Mouse (Mus musculus) CH12.LX (cell line): Measurements from ENCODE around the gene Plvap. TPM values are rescaled to one million over a fixed set of nuclear protein-coding genes. Genes with fewer than 3 reads are reported as not detected.

Source experiments
- DNase-seq: peaks from one replicate; pipeline ENCODE4 v3.0.0-alpha.2; 2013; ENCODE audit errors: extremely low read depth
- H3K27ac ChIP-seq: 2 replicates; pipeline ENCODE4 v1.5.1; 2012; ENCODE audit warnings: low read depth, mild to moderate bottlenecking, control low read depth, moderate library complexity; ENCODE audit not compliant: insufficient read depth
- H3K27me3 ChIP-seq: replicated peaks from 2 replicates; pipeline ENCODE3; 2012; ENCODE audit warnings: inconsistent platforms
- H3K36me3 ChIP-seq, 2 experiments: replicated peaks in 1 of 2; 2 replicates each; pipeline versions ENCODE3 to v1.6.1; 2012; ENCODE audit warnings: inconsistent platforms in 1 of 2, low read length in 1 of 2, mild to moderate bottlenecking in 1 of 2, mixed read lengths in 1 of 2, moderate library complexity in 1 of 2; ENCODE audit not compliant: control insufficient read depth in 1 of 2, insufficient read depth in 1 of 2
- H3K4me1 ChIP-seq, 2 experiments: 2 replicates each; pipeline ENCODE4 v1.6.1; 2012; ENCODE audit warnings: inconsistent platforms in 1 of 2, moderate library complexity in 1 of 2; ENCODE audit not compliant: insufficient read depth in 2 of 2, control insufficient read depth in 1 of 2
- H3K4me2 ChIP-seq: 2 replicates; pipeline ENCODE4 v1.6.1; 2012; ENCODE audit warnings: low read depth, mild to moderate bottlenecking, control low read depth; ENCODE audit not compliant: poor library complexity, insufficient read depth, severe bottlenecking
- H3K4me3 ChIP-seq, 3 experiments: fragments of 150-350 bp in 1 of 3; sonication (generic) in 1 of 3; replicated peaks in 1 of 3; 2 replicates each; pipeline versions ENCODE3 to v1.5.1; 2011 to 2012; ENCODE audit warnings: low read depth in 2 of 3, low read length in 2 of 3, mild to moderate bottlenecking in 2 of 3, moderate library complexity in 2 of 3, control low read depth in 1 of 3, improper control_type of control experiment in 1 of 3, inconsistent platforms in 1 of 3, mixed read lengths in 1 of 3; ENCODE audit not compliant: poor library complexity in 1 of 3
- H3K79me2 ChIP-seq: replicated peaks from 2 replicates; pipeline ENCODE4 v1.6.1; 2012; ENCODE audit warnings: mild to moderate bottlenecking, moderate library complexity; ENCODE audit not compliant: control insufficient read depth, poor library complexity, insufficient read depth, severe bottlenecking; ENCODE audit errors: extremely low read depth
- H3K9ac ChIP-seq: 2 replicates; pipeline ENCODE4 v1.6.1; 2012; ENCODE audit warnings: low read depth, mild to moderate bottlenecking, control low read depth, moderate library complexity; ENCODE audit not compliant: insufficient read depth
- H3K9me3 ChIP-seq: replicated peaks from 2 replicates; pipeline ENCODE3; 2012; ENCODE audit warnings: low read length, inconsistent platforms, mixed read lengths
- BHLHE40 ChIP-seq: IDR thresholded peaks from 2 replicates; pipeline ENCODE4 v1.6.1; 2011; ENCODE audit warnings: mild to moderate bottlenecking, low read depth, low read length, improper control_type of control experiment
- E2F4 ChIP-seq: IDR thresholded peaks from 2 replicates; pipeline ENCODE4 v1.6.1; 2011; ENCODE audit warnings: low read depth, low read length, improper control_type of control experiment; ENCODE audit not compliant: insufficient replicate concordance
- EP300 ChIP-seq: IDR thresholded peaks from 2 replicates; pipeline ENCODE4 v1.6.1; 2011; ENCODE audit warnings: low read length, improper control_type of control experiment
- ETS1 ChIP-seq: conservative IDR thresholded peaks from 2 replicates; pipeline ENCODE4 v1.6.1; 2012; ENCODE audit warnings: low read depth, mild to moderate bottlenecking, inconsistent platforms, low read length, improper control_type of control experiment, moderate library complexity
- GABPA ChIP-seq: IDR thresholded peaks from 2 replicates; pipeline ENCODE4 v1.6.1; 2012; ENCODE audit warnings: low read depth, low read length, improper control_type of control experiment, inconsistent platforms; ENCODE audit not compliant: insufficient replicate concordance
- HCFC1 ChIP-seq: IDR thresholded peaks from 2 replicates; pipeline ENCODE4 v1.6.1; 2012; ENCODE audit warnings: low read depth, mild to moderate bottlenecking, inconsistent platforms, low read length, improper control_type of control experiment
- JUN ChIP-seq: IDR thresholded peaks from 2 replicates; pipeline ENCODE4 v1.6.1; 2011; ENCODE audit warnings: low read depth, mild to moderate bottlenecking, low read length, improper control_type of control experiment, moderate library complexity; ENCODE audit not compliant: insufficient read depth
- JUND ChIP-seq: conservative IDR thresholded peaks from 2 replicates; pipeline ENCODE4 v1.6.1; 2011; ENCODE audit warnings: low read depth, low read length, improper control_type of control experiment
- MAFK ChIP-seq: IDR thresholded peaks from 2 replicates; pipeline ENCODE4 v1.6.1; 2011; ENCODE audit warnings: low read length, improper control_type of control experiment; ENCODE audit not compliant: insufficient replicate concordance
- MAX ChIP-seq: IDR thresholded peaks from 2 replicates; pipeline ENCODE4 v1.6.1; 2011; ENCODE audit warnings: low read length, improper control_type of control experiment
- MAZ ChIP-seq: IDR thresholded peaks from 2 replicates; pipeline ENCODE4 v1.6.1; 2012; ENCODE audit warnings: low read depth, mild to moderate bottlenecking, inconsistent platforms, low read length, improper control_type of control experiment, moderate library complexity
- MEF2A ChIP-seq: IDR thresholded peaks from 2 replicates; pipeline ENCODE4 v1.6.1; 2014; ENCODE audit warnings: low read depth, mild to moderate bottlenecking, inconsistent platforms, low read length, improper control_type of control experiment, borderline replicate concordance
- NELFE ChIP-seq: IDR thresholded peaks from 2 replicates; pipeline ENCODE4 v1.6.1; 2011; ENCODE audit warnings: low read depth, low read length, improper control_type of control experiment
- RCOR1 ChIP-seq: conservative IDR thresholded peaks from 2 replicates; pipeline ENCODE4 v1.6.1; 2012; ENCODE audit warnings: low read depth, mild to moderate bottlenecking, inconsistent platforms, low read length, improper control_type of control experiment
- SIN3A ChIP-seq: IDR thresholded peaks from 2 replicates; pipeline ENCODE4 v1.6.1; 2012; ENCODE audit warnings: low read length, improper control_type of control experiment, inconsistent platforms
- SMC3 ChIP-seq: IDR thresholded peaks from 2 replicates; pipeline ENCODE4 v1.6.1; 2011; ENCODE audit warnings: low read depth, low read length, improper control_type of control experiment
- TCF12 ChIP-seq: IDR thresholded peaks from 2 replicates; pipeline ENCODE4 v1.6.1; 2014; ENCODE audit warnings: low read depth, mild to moderate bottlenecking, inconsistent platforms, low read length, improper control_type of control experiment
- USF1 ChIP-seq: IDR thresholded peaks from 2 replicates; pipeline ENCODE4 v1.6.1; 2014; ENCODE audit warnings: low read depth, mild to moderate bottlenecking, inconsistent platforms, low read length, improper control_type of control experiment
- ZC3H11A ChIP-seq: IDR thresholded peaks from 2 replicates; pipeline ENCODE4 v1.6.1; 2012; ENCODE audit warnings: low read depth, mild to moderate bottlenecking, inconsistent platforms, low read length, improper control_type of control experiment
- ZKSCAN1 ChIP-seq: IDR thresholded peaks from 2 replicates; pipeline ENCODE4 v1.6.1; 2012; ENCODE audit warnings: low read depth, inconsistent platforms, low read length, improper control_type of control experiment, borderline replicate concordance
- ZNF384 ChIP-seq: IDR thresholded peaks from 2 replicates; pipeline ENCODE4 v1.6.1; 2012; ENCODE audit warnings: low read depth, low read length, improper control_type of control experiment, inconsistent platforms
- dilution Hi-C: fragments of 300-500 bp; cut with MboI; formaldehyde crosslinking; loops from 2 replicates; pipeline ENCODE4 v1.14.3; 2020; ENCODE audit warnings: low sequenced_read_pairs; ENCODE audit not compliant: extremely low pct_unique_long_range_greater_than_20kb, extremely low pct_ligation_motif_present
- in situ Hi-C: fragments of 300-500 bp; cut with MboI; formaldehyde crosslinking; loops from 3 replicates; pipeline ENCODE4 v1.14.3; 2019; ENCODE audit warnings: low sequenced_read_pairs, low pct_ligation_motif_present, low pct_unique_long_range_greater_than_20kb, mixed read lengths
- polyA plus RNA-seq: library from polyadenylated mRNA; unstranded; fragments of >175 nt; gene quantifications from 2 replicates; pipeline ENCODE4 v1.2.1, GENCODE M21; 2012; ENCODE audit warnings: low read depth; ENCODE audit not compliant: insufficient read length
- total RNA-seq, 2 experiments: library from RNA; depleted of rRNA; stranded (reverse); fragments of 300-350 nt in 1 of 2; fragments of >200 nt in 1 of 2; gene quantifications; 2 replicates each; pipeline ENCODE4 v1.2.3; 2012 to 2014

Plvap gene
- total and polyA plus RNA-seq, 3 experiments = 0.04 to 0.27 TPM; not detected in 1

DNA sequence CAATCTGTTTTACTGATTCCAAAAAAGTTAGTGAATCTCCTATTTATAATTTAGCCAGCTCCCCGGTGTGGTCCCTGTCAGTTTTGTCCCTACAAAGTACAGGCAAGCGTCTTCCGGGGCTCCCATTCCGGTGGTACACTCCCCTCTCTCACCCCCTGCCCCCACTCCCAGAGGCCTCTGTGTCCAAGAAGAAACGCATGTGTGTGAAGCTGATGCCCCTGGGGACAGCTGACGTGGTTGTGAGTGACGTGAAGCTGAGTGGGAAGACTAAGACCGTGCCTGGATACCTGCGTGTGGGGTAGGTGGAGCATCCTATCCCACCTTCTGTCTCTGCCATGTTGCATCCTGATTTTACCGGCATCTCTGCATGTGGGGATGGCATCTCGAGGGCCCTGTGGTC, 33.5 kb upstream of the Plvap start:
- Histone ChIP-seq H3K79me2 (peaks cover 17% of the 10 kb centered on the region), H3K4me3 (no peak overlapping the region), H3K9ac (no peak overlapping the region), H3K36me3 (peaks cover 35 to 54% of the 10 kb centered on the region in 2 experiments), H3K4me1 (peaks cover 9 to 22% of the 10 kb centered on the region in 2 experiments; a peak in 3 of 4 replicates), H3K4me2 (no peak overlapping the region), H3K9me3 (no peaks in the 10 kb centered on the region), H3K27ac (no peak overlapping the region), H3K27me3 (no peaks in the 10 kb centered on the region)
- no peak for TF ChIP-seq JUN
- TF ChIP-seq ZKSCAN1 = no peak
- TF ChIP-seq USF1 = no peak
- TF ChIP-seq SIN3A = no peak
- no peak for TF ChIP-seq ETS1
- no peak for TF ChIP-seq MAFK
- TF ChIP-seq RCOR1 = no peak
- TF ChIP-seq MEF2A = no peak
- TF ChIP-seq TCF12 = no peak
- no peak for TF ChIP-seq BHLHE40
- no peak for TF ChIP-seq HCFC1
- no peak for TF ChIP-seq MAZ
- no peak for TF ChIP-seq GABPA
- TF ChIP-seq SMC3 = no peak
- TF ChIP-seq JUND = no peak
- TF ChIP-seq ZC3H11A = no peak
- no peak for TF ChIP-seq MAX
- no peak for TF ChIP-seq ZNF384
- no peak for TF ChIP-seq EP300
- no peak for TF ChIP-seq E2F4
- dilution Hi-C loops = no loop called here
- no peak for DNase-seq
- in situ Hi-C loops = no loop called here

DNA sequence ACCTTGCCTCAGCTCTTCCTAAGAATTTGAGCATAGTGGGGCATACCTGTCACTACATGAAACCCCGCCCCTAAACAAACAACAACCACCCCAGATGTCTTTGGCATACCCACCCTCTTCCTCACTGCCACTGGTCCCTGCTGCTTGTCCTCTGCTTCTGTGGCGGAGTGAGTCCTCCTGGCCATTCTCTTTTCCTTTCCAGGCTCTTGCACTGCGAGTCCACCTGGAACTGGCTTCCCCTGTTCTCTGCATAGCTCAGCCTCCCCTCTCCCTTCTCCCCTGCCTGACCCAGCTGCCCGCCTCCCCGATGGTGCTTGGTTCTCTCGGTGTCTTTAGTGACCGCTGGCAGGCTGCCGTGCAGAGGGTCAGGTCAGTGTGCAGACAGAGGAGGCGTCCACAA, 32.2 kb upstream of the Plvap start:
- no peak overlapping the region for H3K27ac ChIP-seq
- in situ Hi-C loops = no loop called here
- peaks cover 34 to 47% of the 10 kb centered on the region in 2 experiments for H3K36me3 ChIP-seq
- TF ChIP-seq ETS1 (no peak), GABPA (no peak), TCF12 (no peak), NELFE (no peak)
- peak overlapping the region; percentile 72; the same call in 1 of the 2 replicates for H3K9ac ChIP-seq
- peak overlapping the region; percentile 65; the same call in 1 of the 2 replicates for H3K4me2 ChIP-seq
- H3K4me1 ChIP-seq = peaks cover 9 to 26% of the 10 kb centered on the region in 2 experiments; a peak in 3 of 4 replicates
- H3K9me3 ChIP-seq = no peaks in the 10 kb centered on the region
- H3K79me2 ChIP-seq = peaks cover 17% of the 10 kb centered on the region
- dilution Hi-C loops = no loop called here
- H3K4me3 ChIP-seq = peak overlapping the region; percentile 79 to 98 (median 80)
- H3K27me3 ChIP-seq = no peaks in the 10 kb centered on the region
- DNase-seq = no peak
